Mouse (Mus musculus): ENCODE results near the gene H2-T23. TPM values are rescaled to one million over a fixed set of nuclear protein-coding genes. Genes with fewer than 3 reads are reported as not detected.

H2-T23 gene
- total RNA-seq, 2 experiments from 2014 or later = 9.9 to 10.2 TPM

DNA sequence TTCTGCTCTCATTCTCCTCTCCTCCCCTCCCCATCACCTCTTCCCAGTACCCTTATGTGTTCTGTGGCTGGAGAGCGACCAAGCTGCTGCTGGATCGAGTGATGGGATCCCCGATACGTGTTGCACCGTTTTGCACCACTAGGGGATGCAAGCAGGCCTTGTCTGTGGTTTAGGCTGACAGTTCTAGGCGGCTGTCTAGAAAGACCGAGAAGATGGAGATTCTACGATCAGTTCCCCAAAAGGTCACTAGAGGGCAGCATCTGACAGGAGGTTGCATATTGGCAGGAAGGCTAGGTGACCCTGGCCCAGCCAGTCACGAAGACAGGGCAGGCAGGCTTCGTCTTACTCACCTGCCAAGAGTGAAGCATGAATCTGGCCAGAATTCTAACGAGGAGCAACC lies 35.7 kb downstream of the H2-T23 start:
- peak; percentile 92 to 97 for DNase-seq (ENCODE audit: low spot score in 2 of 2)
- intact Hi-C loops (cut with DNase I) = loop anchor here (1.0 to 5.0 kb wide), 3 partner anchors 38 to 194 kb away; partner anchors contain the start of gene H2-T3

DNA sequence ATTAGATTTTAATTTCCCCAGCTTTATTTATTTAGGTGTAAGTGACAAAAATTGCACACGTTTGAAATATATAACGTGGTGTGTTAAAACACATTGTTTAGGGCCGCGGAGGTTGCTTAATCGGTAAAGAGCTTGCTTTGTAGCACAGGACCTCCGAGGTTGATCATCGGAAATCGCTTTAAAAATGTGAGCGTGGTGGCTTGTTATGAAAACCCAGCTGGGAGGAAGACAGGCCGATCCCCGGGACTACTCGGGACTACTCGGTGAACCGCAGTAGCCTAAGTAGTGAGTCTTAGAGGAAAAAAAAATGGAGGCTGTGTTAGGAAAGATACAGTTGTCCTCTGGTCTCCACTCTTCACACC lies 37.8 kb downstream of the H2-T23 start:
- intact Hi-C loops (cut with DNase I) = loop anchor here (5.0 kb wide), 1 partner anchor 117 kb away; no protein-coding TSS in a partner anchor
- DNase-seq (ENCODE audit: low spot score in 2 of 2) = no peak

DNA sequence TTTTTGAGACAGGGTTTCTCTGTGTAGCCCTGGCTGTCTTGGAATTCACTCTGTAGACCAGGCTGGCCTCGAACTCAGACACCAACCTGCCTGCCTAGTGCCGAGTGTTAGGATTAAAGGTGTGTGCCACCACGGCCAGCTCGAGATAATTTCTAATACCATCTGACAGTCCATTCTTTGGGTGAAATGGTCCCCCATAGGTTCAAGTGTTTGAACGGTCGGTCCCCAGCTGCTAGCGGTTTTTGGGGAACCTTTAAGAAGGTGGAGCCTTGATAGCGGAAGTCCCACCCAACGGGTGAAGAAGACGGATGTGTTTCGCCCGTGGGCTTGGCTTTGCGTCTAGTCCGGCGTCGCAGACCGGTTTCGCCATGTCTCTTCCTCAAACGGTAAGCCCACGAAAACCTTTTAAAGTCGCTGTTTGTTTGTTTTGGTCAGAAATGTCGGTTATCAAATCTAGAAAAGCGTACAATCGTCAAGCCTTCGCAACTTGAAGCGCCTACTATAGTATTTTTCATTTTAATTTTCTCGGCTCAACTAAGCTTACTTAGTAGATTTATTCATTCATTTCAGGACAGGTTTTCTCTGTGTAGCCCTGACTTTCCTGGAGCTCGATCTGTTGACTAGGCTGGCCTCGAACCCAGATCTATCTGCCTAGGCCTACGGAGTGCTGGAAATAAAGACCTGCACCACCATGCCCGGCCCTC lies 38.3 kb downstream of the H2-T23 start:
- intact Hi-C loops (cut with DNase I) = no loop called here
- DNase-seq (ENCODE audit: low spot score in 2 of 2) = peak; percentile 78 to 92

DNA sequence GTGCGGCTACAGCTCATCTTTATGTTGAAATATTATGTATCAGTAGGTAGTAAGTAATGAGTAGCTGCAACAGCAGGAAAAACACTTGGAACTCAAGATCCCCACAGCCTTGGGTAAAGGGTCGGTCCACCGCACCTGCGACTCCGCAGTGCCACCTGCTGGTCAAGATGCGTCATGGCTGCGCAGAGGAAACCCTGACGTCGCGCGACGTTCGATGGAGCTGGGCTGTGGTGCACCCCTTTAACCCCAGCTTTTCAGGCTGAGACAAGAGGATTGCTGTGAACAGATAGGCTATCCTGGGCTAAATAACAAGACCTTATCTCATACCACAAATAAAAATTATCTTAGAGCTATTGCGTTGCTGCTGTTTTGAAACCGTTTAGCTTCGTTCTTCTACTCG lies 39.0 kb downstream of the H2-T23 start:
- intact Hi-C loops (cut with DNase I) = loop anchor here (1.0 kb wide), 1 partner anchor 56 kb away; no protein-coding TSS in a partner anchor
- DNase-seq (ENCODE audit: low spot score in 2 of 2) = peak; percentile 80 to 82

DNA sequence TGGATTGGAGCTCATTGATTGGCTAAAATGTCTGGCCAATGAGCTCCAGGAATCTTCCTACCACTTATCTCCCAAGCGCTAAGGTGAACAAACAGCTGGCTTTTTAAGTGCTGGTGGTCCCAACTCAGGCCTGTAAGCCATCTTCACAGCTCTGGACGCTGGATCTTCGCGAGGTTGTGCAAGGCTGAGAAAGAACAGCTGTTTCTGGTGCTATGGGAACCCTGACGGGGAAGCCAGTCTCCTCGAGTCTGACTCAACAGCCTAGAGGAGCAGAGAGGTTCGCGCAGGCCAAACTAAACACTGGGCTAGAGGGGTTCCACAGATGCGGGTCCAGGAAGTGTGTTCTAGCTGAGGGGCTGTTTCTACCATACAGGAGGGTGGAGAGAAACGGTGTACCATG lies 40.9 kb downstream of the H2-T23 start:
- DNase-seq (ENCODE audit: low spot score in 2 of 2) = no peak
- intact Hi-C loops (cut with DNase I) = no loop called here

DNA sequence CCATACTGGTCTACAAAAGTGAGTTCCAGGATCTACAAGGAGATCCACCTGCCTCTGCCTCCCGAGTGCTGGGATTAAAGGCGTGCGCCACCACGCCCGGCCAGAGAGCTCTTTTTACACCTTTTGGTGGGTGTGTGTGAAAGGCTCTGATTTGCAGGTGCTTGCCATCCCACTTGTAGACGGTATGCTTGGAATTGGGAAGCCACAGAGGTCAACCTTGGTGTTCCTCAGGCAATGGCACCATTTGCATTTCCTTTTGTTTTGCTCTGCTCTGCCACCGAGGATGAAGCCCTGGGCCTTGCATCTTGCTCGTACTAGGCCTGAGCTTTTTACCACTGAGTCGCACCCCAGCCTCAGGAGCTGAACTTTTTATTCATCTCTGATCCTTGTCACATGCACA lies 50.9 kb downstream of the H2-T23 start:
- intact Hi-C loops (cut with DNase I) = no loop called here

DNA sequence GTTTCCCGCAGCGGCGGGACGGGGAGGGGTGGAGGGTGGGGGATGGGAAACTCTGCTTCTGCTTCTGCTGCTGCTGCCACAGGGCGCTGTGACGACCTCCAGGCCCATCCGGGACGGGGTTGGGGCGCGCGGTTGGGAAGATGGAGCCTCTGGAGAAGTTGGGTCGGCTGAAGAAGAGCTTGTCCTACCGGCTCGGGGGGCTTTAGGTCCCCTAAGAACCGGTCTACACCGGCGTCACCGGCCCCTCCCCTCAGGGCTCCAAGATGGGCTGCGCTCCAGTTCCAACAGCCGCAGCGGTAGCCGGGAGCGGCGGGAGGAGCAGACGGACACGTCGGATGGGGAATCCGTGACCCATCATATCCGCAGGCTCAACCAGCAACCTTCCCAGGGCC lies 52.3 kb downstream of the H2-T23 start:
- peak; percentile 53 to 61 for DNase-seq (ENCODE audit: low spot score in 2 of 2)
- intact Hi-C loops (cut with DNase I) = no loop called here

More for the DNA sequence above, 50.9 kb downstream of the H2-T23 start:
- DNase-seq (ENCODE audit: low spot score in 2 of 2) = no peak

Other genes starting within 250 kb of the H2-T23 start
- 10 to 100 TPM; 11.2 to 12.5 TPM for gene Ier3, start 211.2 kb downstream of the H2-T23 start, total RNA-seq (2021)
- gene Flot1, start 209.6 kb downstream of the H2-T23 start, total RNA-seq (2021) = 100 to 1,000 TPM; 120 to 137 TPM
- gene Tubb5, start 194.5 kb downstream of the H2-T23 start, total RNA-seq (2021) = 100 to 1,000 TPM; 492 to 522 TPM
- 10 to 100 TPM in 1 of 2 experiments, 1 to 10 TPM in 1; 9.7 to 12.0 TPM for gene Mdc1, start 191.3 kb downstream of the H2-T23 start, total RNA-seq (2021)
- 1 to 10 TPM; 3.2 to 3.6 TPM for gene Nrm, start 171.5 kb downstream of the H2-T23 start, total RNA-seq (2021)
- gene Ppp1r18, start 167.3 kb downstream of the H2-T23 start, total RNA-seq (2021) = 1 to 10 TPM; 8.3 to 8.7 TPM
- gene Dhx16, start 153.0 kb downstream of the H2-T23 start, total RNA-seq (2021) = 10 to 100 TPM; 29.5 to 32.4 TPM
- 10 to 100 TPM; 55.4 to 59.6 TPM for gene 2310061I04Rik, start 135.4 kb downstream of the H2-T23 start, total RNA-seq (2021)
- 10 to 100 TPM; 53.0 to 56.1 TPM for gene Atat1, start 122.8 kb downstream of the H2-T23 start, total RNA-seq (2021)
- 10 to 100 TPM; 35.3 to 40.1 TPM for gene Mrps18b, start 116.5 kb downstream of the H2-T23 start, total RNA-seq (2021)
- 10 to 100 TPM; 70.2 to 76.0 TPM for gene Ppp1r10, start 116.4 kb downstream of the H2-T23 start, total RNA-seq (2021)
- gene Abcf1, start 63.1 kb downstream of the H2-T23 start, total RNA-seq (2021) = 10 to 100 TPM; 76.7 to 82.6 TPM
- 100 to 1,000 TPM; 161 to 175 TPM for gene Gnl1, start 53.0 kb downstream of the H2-T23 start, total RNA-seq (2021)
- gene Prr3, start 52.6 kb downstream of the H2-T23 start, total RNA-seq (2021) = 10 to 100 TPM; 40.1 to 42.9 TPM
- 1 to 10 TPM; 1.7 to 2.3 TPM for gene H2-T24, start 12.3 kb downstream of the H2-T23 start, total RNA-seq (2021)
- 1 to 10 TPM; 8.3 to 9.3 TPM for gene H2-T22, start 9.9 kb upstream of the H2-T23 start, total RNA-seq (2021)
- gene Gm6034, start 10.1 kb upstream of the H2-T23 start, total RNA-seq (2021) = not detected
- gene Gm11127, start 25.5 kb upstream of the H2-T23 start, total RNA-seq (2021) = 1 to 10 TPM; 1.3 TPM
- not detected for gene Gm19684, start 88.8 kb upstream of the H2-T23 start, total RNA-seq (2021)
- gene Gm7030, start 96.6 kb upstream of the H2-T23 start, total RNA-seq (2021) = not detected
- gene Gm8909, start 135.7 kb upstream of the H2-T23 start, total RNA-seq (2021) = not detected
- not detected for gene H2-T3, start 157.4 kb upstream of the H2-T23 start, total RNA-seq (2021)
- 10 to 100 TPM; 40.5 to 45.3 TPM for gene Rpp21, start 225.2 kb upstream of the H2-T23 start, total RNA-seq (2021)
- 10 to 100 TPM; 20.7 to 22.9 TPM for gene Trim39, start 239.4 kb upstream of the H2-T23 start, total RNA-seq (2021)

Measured in left cerebral cortex, postnatal 25 days (tissue).